Mouse (Mus musculus): ENCODE measurements around the gene Kcnj11. TPM values are rescaled to one million over a fixed set of nuclear protein-coding genes. Genes with fewer than 3 reads are reported as not detected.

The Kcnj11 gene
- polyA plus RNA-seq (2014; fragmentation: Illumina TruSeq; extraction: RNeasy Lipid Tissue Mini Kit (QIAGEN cat#74804); ENCODE audit: insufficient read depth, low read depth, low replicate concordance) = 1.1 TPM

DNA sequence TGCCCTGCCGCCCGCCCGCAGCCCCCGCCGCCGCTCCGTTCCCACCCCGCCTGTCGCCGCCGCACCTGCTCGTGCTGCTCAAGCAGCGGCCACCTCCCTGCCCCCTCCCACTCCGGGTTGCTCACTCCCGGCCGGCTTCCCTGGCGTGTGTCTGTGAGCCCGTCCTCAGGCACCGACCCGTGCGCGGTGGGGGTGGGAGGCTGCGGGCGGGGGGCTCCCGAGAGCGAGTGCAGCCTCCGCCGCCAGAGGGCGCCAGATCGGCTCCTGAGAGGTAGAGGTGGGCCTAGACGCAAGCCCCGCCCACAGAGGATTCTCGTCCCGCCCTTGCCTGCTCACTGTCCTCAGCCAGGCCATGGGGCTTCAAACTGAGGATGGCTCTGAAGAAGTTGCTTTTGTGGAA is at the start of gene Kcnj11:
Gene Kcnj11 (minus strand): TSS at position 202 of the 400 bp plus-strand sequence.

Other genes with a start within 250 kb of the Kcnj11 start
- gene Kdelr1, start 228.0 kb downstream of the Kcnj11 start, polyA plus RNA-seq (2014; fragmentation: Illumina TruSeq; extraction: RNeasy Lipid Tissue Mini Kit (QIAGEN cat#74804); ENCODE audit: insufficient read depth, low read depth, low replicate concordance) = 108 TPM
- 0.46 TPM for gene Grin2d, start 222.4 kb downstream of the Kcnj11 start, polyA plus RNA-seq (2014; fragmentation: Illumina TruSeq; extraction: RNeasy Lipid Tissue Mini Kit (QIAGEN cat#74804); ENCODE audit: insufficient read depth, low read depth, low replicate concordance)
- gene Syngr4, start 204.1 kb downstream of the Kcnj11 start, polyA plus RNA-seq (2014; fragmentation: Illumina TruSeq; extraction: RNeasy Lipid Tissue Mini Kit (QIAGEN cat#74804); ENCODE audit: insufficient read depth, low read depth, low replicate concordance) = not detected
- gene Tmem143, start 203.8 kb downstream of the Kcnj11 start, polyA plus RNA-seq (2014; fragmentation: Illumina TruSeq; extraction: RNeasy Lipid Tissue Mini Kit (QIAGEN cat#74804); ENCODE audit: insufficient read depth, low read depth, low replicate concordance) = 8.7 TPM
- gene Emp3, start 179.4 kb downstream of the Kcnj11 start, polyA plus RNA-seq (2014; fragmentation: Illumina TruSeq; extraction: RNeasy Lipid Tissue Mini Kit (QIAGEN cat#74804); ENCODE audit: insufficient read depth, low read depth, low replicate concordance) = 138 TPM
- gene Ccdc114, start 176.7 kb downstream of the Kcnj11 start, polyA plus RNA-seq (2014; fragmentation: Illumina TruSeq; extraction: RNeasy Lipid Tissue Mini Kit (QIAGEN cat#74804); ENCODE audit: insufficient read depth, low read depth, low replicate concordance) = 3.5 TPM
- 0.27 TPM for gene Abcc6, start 70.5 kb downstream of the Kcnj11 start, polyA plus RNA-seq (2014; fragmentation: Illumina TruSeq; extraction: RNeasy Lipid Tissue Mini Kit (QIAGEN cat#74804); ENCODE audit: insufficient read depth, low read depth, low replicate concordance)
- 19.0 TPM for gene Nomo1, start 67.1 kb downstream of the Kcnj11 start, polyA plus RNA-seq (2014; fragmentation: Illumina TruSeq; extraction: RNeasy Lipid Tissue Mini Kit (QIAGEN cat#74804); ENCODE audit: insufficient read depth, low read depth, low replicate concordance)
- gene Abcc8, start 79.3 kb upstream of the Kcnj11 start, polyA plus RNA-seq (2014; fragmentation: Illumina TruSeq; extraction: RNeasy Lipid Tissue Mini Kit (QIAGEN cat#74804); ENCODE audit: insufficient read depth, low read depth, low replicate concordance) = 0.97 TPM
- gene Ush1c, start 137.7 kb upstream of the Kcnj11 start, polyA plus RNA-seq (2014; fragmentation: Illumina TruSeq; extraction: RNeasy Lipid Tissue Mini Kit (QIAGEN cat#74804); ENCODE audit: insufficient read depth, low read depth, low replicate concordance) = not detected
- not detected for gene Otog, start 140.2 kb upstream of the Kcnj11 start, polyA plus RNA-seq (2014; fragmentation: Illumina TruSeq; extraction: RNeasy Lipid Tissue Mini Kit (QIAGEN cat#74804); ENCODE audit: insufficient read depth, low read depth, low replicate concordance)